Mouse (Mus musculus) liver, embryonic 14.5 days (tissue): ENCODE measurements around the gene Smg5. TPM values are rescaled to one million over a fixed set of nuclear protein-coding genes. Genes with fewer than 3 reads are reported as not detected.

ENCODE experiments used
- ATAC-seq: fragments of 200-750 bp; cut with Nextera tagmentation; 2 replicates; pipeline ENCODE4 v1.8.0; 2017; ENCODE audit warnings: moderate number of reproducible peaks, mild to moderate bottlenecking, moderate library complexity; ENCODE audit not compliant: insufficient read depth
- DNase-seq, 3 experiments: peaks; one replicate each; pipeline ENCODE4 v3.0.0-alpha.2; 2012 to 2013; ENCODE audit warnings: low read depth in 3 of 3, low spot score in 3 of 3
- H3K27ac ChIP-seq: fragments of 300-500 bp; sonication (generic); 2 replicates; pipeline ENCODE4 v1.5.1; 2014; ENCODE audit warnings: moderate library complexity, mild to moderate bottlenecking, control low read depth, inconsistent platforms
- H3K27me3 ChIP-seq: fragments of 300-500 bp; sonication (generic); 2 replicates; pipeline ENCODE4 v1.6.1; 2014; ENCODE audit warnings: mild to moderate bottlenecking, low read length, moderate library complexity; ENCODE audit not compliant: control insufficient read depth, insufficient read depth
- H3K36me3 ChIP-seq: fragments of 300-500 bp; sonication (generic); replicated peaks from 2 replicates; pipeline ENCODE4 v1.6.1; 2014; ENCODE audit warnings: low read depth; ENCODE audit not compliant: control insufficient read depth, insufficient read depth
- H3K4me1 ChIP-seq, 2 experiments: fragments of 200-500 bp in 1 of 2; fragments of 300-500 bp in 1 of 2; sonication (generic) in 1 of 2; replicated peaks; 2 replicates each; pipeline ENCODE4 v1.6.1; 2012 to 2014; ENCODE audit warnings: antibody characterized with exemption in 1 of 2, inconsistent platforms in 1 of 2, low read length in 1 of 2; ENCODE audit not compliant: control insufficient read depth in 2 of 2, insufficient read depth in 2 of 2
- H3K4me2 ChIP-seq: fragments of 300-500 bp; sonication (generic); 2 replicates; pipeline ENCODE4 v1.6.1; 2014; ENCODE audit warnings: low read depth, mild to moderate bottlenecking, control low read depth, moderate library complexity
- H3K4me3 ChIP-seq, 2 experiments: fragments of 200-500 bp in 1 of 2; fragments of 300-500 bp in 1 of 2; sonication (generic) in 1 of 2; 2 replicates each; pipeline ENCODE4 v1.5.1; 2012 to 2014; ENCODE audit warnings: low read depth in 2 of 2, low read length in 2 of 2, mild to moderate bottlenecking in 2 of 2, control low read depth in 1 of 2, inconsistent platforms in 1 of 2, moderate library complexity in 1 of 2; ENCODE audit not compliant: insufficient read depth in 1 of 2
- H3K9ac ChIP-seq: fragments of 300-500 bp; sonication (generic); replicated peaks from 2 replicates; pipeline ENCODE4 v1.6.1; 2014; ENCODE audit warnings: mild to moderate bottlenecking, control low read depth, moderate library complexity
- H3K9me3 ChIP-seq: fragments of 300-500 bp; sonication (generic); 2 replicates; pipeline ENCODE4 v1.6.1; 2016; ENCODE audit warnings: low read length, mixed read lengths; ENCODE audit not compliant: control insufficient read depth
- CTCF ChIP-seq: IDR thresholded peaks from 2 replicates; pipeline ENCODE4 v1.5.1; 2016; ENCODE audit warnings: antibody characterized with exemption, low read depth, control low read depth
- EP300 ChIP-seq: IDR thresholded peaks from 2 replicates; pipeline ENCODE4 v1.6.1; 2016; ENCODE audit warnings: antibody characterized with exemption, low read depth
- WGBS: fragments of 180-500 bp; shearing (Covaris S2); extraction: QIAGEN DNeasy Blood & Tissue Kit; methylation state at CpG from one replicate; pipeline ENCODE4 v1.1.7; 2014; ENCODE audit not compliant: insufficient replicate concordance; 5-methylcytosine and 5-hydroxymethylcytosine counted together
- polyA plus RNA-seq, 2 experiments: library from polyadenylated mRNA; depleted of rRNA in 1 of 2; stranded (reverse) in 1 of 2; unstranded in 1 of 2; fragments of >200 nt; fragmentation: Nextera tagmentation in 1 of 2; extraction: Ambion mirVana in 1 of 2; gene quantifications; 2 replicates each; pipeline versions ENCODE4 v1.2.1 to v1.2.3; 2012 to 2014

Gene Smg5
- polyA plus RNA-seq, 2 experiments, result 18.8 to 33.6 TPM

GRCm38 (mm10) chr3:88296110-88296560 is 39.9 kb upstream of the Smg5 start:
- ATAC-seq, result no peak
- H3K4me2 ChIP-seq, result peak overlapping the region; percentile 96

GRCm38 (mm10) chr3:88296561-88297318 is 39.3 kb upstream of the Smg5 start, which contains the start of the genes Tsacc and Cct3:
Gene Tsacc, minus strand, starts transcription at chr3:88296999.
Gene Cct3, plus strand, starts transcription at chr3:88297116.
- Histone ChIP-seq H3K27ac (peak within 1 kb of the TSS; percentile 88), H3K9ac (peak within 1 kb of the TSS; percentile 78), H3K4me3 (peak within 1 kb of the TSS; percentile 71 to 82), H3K36me3 (peaks cover 19% of the 10 kb centered on the region), H3K4me2 (peak within 1 kb of the TSS; percentile 98), H3K27me3 (no peaks in the 10 kb centered on the region), H3K4me1 (peaks cover 14 to 24% of the 10 kb centered on the region in 2 experiments), H3K9me3 (no peaks in the 10 kb centered on the region)
- under 1% methylated on average over 44 of the region's 44 CpGs for WGBS
- DNase-seq (peak; percentile 99), ATAC-seq (peak; percentile 97)
- TF ChIP-seq CTCF, result peak; percentile 55
- TF ChIP-seq EP300, result no peak

More at GRCm38 (mm10) chr3:88296110-88296560, 39.9 kb upstream of the Smg5 start:
- no peaks in the 10 kb centered on the region for H3K27me3 ChIP-seq
- no peaks in the 10 kb centered on the region for H3K9me3 ChIP-seq
- peak overlapping the region; percentile 88 for H3K27ac ChIP-seq
- peaks cover 14 to 24% of the 10 kb centered on the region in 2 experiments for H3K4me1 ChIP-seq
- H3K36me3 ChIP-seq, result peaks cover 14% of the 10 kb centered on the region
- peak overlapping the region; percentile 76 for H3K9ac ChIP-seq
- under 1% methylated on average over 12 of the region's 12 CpGs for WGBS
- DNase-seq, result peak in 2 of 3 experiments; percentile 24 to 43
- TF ChIP-seq EP300, result no peak
- TF ChIP-seq CTCF, result no peak
- peak overlapping the region; percentile 71 to 72 for H3K4me3 ChIP-seq

- DNase-seq (peak; percentile 36 to 49 (median 39)), ATAC-seq (peak; percentile 26; the same call in 1 of the 2 replicates)
- H3K4me1 ChIP-seq, result peaks cover 14 to 24% of the 10 kb centered on the region in 2 experiments
- WGBS, result under 1% methylated on average over 30 of the region's 30 CpGs
- no peak for TF ChIP-seq EP300
- no peak for TF ChIP-seq CTCF
- peak overlapping the region; percentile 98 for H3K4me2 ChIP-seq
- peak overlapping the region; percentile 78 for H3K9ac ChIP-seq
- H3K27ac ChIP-seq, result peak overlapping the region; percentile 75
- no peaks in the 10 kb centered on the region for H3K27me3 ChIP-seq
- no peaks in the 10 kb centered on the region for H3K9me3 ChIP-seq
- H3K4me3 ChIP-seq, result peak overlapping the region; percentile 71 to 82
- H3K36me3 ChIP-seq, result peaks cover 25% of the 10 kb centered on the region
These were observed 38.7 kb upstream of the Smg5 start for GRCm38 (mm10) chr3:88297321-88297851.

- Histone ChIP-seq H3K4me2 (peak overlapping the region; percentile 98), H3K4me1 (peaks cover 14 to 24% of the 10 kb centered on the region in 2 experiments), H3K4me3 (no peak overlapping the region; a peak in 1 of 4 replicates), H3K9me3 (no peaks in the 10 kb centered on the region), H3K36me3 (peaks cover 38% of the 10 kb centered on the region), H3K27ac (no peak overlapping the region), H3K9ac (no peak overlapping the region), H3K27me3 (no peaks in the 10 kb centered on the region)
- TF ChIP-seq EP300 (no peak), CTCF (no peak)
- 16% methylated on average over 1 of the region's 1 CpGs for WGBS
- DNase-seq (no peak), ATAC-seq (no peak)
These were observed 36.9 kb upstream of the Smg5 start for GRCm38 (mm10) chr3:88299172-88299571.

GRCm38 (mm10) chr3:88324951-88325405 is 11.1 kb upstream of the Smg5 start, which contains the start of gene Glmp:
Gene Glmp, plus strand, starts transcription at chr3:88325023.
- WGBS, result 2% methylated on average over 10 of the region's 10 CpGs
- peaks cover 25% of the 10 kb centered on the region for H3K36me3 ChIP-seq
- peak within 1 kb of the TSS; percentile 42 for H3K27ac ChIP-seq
- H3K27me3 ChIP-seq, result no peaks in the 10 kb centered on the region
- H3K9me3 ChIP-seq, result no peaks in the 10 kb centered on the region
- peaks cover 0 to 6% of the 10 kb centered on the region in 2 experiments; a peak in 3 of 4 replicates for H3K4me1 ChIP-seq
- TF ChIP-seq CTCF, result no peak
- no peak for TF ChIP-seq EP300
- DNase-seq, result peak; percentile 60 to 63 (median 60)
- H3K9ac ChIP-seq, result peak within 1 kb of the TSS; percentile 83
- peak within 1 kb of the TSS; percentile 80 for H3K4me2 ChIP-seq
- ATAC-seq, result peak; percentile 79
- peak within 1 kb of the TSS; percentile 80 to 97 for H3K4me3 ChIP-seq
